Mouse (Mus musculus) c-Kit-positive CD71-negative TER-119-negative erythroid progenitor cells, embryonic 14.5 days (primary cell): ENCODE measurements around the gene Arsa.

Experiments used
- DNase-seq: peaks from one replicate; pipeline ENCODE4 v3.0.0-alpha.2; 2013; ENCODE audit warnings: low read depth

Gene Arsa

DNA sequence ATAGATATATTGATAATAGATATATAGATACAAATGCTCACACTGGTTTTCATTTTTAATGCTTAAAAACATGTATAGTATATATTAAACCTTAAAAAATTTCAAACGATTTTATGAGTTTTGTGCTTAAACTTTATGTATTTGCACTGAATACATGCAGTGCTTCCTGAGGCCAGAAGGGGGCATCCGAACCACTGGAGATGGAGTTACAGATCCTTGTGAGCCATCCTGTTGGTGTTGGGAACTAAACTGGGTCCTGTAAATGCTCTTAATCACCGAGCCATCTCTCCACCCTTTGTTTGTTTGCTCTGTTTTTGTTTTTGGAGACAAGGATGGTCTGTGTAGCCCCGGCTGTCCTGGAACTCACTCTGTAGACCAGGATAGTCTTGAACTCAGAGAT lies 17.7 kb upstream of the Arsa start:
- no peak for DNase-seq

DNA sequence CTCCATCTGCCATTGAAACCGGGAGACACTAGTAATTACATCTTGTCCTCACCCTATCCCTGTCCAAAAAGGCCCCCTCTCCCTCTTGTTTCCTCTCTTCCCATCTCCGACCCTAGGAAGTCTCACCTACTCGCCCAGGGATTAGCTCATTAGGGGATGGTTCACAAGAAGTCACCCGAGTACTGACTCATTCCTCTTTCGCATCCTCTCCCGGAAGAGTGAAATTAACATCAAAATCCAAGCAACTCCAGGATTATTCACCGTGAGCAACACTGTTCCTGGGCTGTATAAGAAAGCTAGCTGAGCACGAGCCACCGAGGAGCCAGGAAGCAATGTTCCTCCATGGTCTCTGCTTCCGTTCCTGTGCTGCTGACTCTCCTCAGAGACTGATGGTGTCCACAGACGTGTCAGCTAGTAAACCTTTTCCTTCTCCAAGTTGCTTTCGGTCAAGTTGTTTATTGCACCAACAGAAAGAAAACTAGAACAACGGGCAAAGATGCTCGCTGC lies 11.4 kb upstream of the Arsa start:
- DNase-seq: no peak

DNA sequence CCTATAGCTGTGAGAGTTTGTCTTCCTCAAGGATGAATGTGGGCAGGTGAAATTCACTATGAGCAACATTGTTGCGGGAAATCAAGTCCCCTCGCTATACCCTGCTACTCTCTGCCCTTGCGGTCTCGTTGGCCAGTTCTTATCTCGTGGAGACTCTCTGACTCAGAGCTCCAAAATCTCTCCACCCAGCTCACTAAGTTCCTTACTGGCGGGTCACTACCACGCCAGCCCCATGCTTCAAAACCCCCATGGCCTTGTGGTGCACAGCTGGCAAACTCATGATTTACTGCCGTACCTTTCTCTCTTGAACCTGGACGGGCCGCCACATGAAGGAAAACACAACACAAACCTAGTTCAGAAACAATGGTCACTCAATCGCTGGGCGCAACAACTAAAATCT lies 11.0 kb upstream of the Arsa start:
- no peak for DNase-seq

DNA sequence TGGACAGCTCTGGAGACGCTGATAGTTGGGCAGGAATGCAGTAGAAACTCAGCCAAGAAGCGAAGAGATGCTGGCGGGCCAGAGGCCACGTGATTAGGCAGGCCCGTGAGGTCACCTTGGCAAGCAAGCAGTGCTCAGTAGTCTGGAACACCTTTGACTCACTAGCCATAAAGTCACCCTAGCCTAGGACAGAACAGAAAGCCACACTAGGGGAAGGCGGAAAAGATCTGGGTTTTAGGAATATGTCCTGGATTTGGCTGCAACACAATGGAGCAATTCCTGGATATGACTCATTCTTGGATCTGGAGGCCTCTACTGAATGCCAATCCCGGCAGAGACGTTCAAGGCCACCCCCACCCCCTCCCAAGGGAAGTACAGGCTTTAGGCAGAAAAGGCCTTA lies 3.4 kb upstream of the Arsa start:
- no peak for DNase-seq

DNA sequence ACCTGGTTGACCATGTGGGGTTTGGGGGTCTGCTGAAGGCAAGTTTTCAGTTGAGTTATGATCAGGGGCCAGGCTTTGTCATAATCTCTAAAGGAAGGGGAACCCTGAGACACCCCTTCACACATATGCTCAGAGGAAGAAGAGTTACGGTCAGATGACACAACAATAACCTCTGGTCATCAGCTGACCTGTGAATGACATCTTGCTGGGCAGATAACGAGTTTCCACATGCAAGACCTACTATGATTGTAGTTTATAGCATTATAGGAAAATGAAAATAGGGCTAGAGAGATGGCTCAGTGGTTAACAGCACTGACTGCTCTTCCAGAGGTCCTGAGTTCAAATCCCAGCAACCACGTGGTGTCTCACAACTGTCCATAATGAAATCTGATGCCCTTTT lies 1.4 kb upstream of the Arsa start:
- DNase-seq: no peak

DNA sequence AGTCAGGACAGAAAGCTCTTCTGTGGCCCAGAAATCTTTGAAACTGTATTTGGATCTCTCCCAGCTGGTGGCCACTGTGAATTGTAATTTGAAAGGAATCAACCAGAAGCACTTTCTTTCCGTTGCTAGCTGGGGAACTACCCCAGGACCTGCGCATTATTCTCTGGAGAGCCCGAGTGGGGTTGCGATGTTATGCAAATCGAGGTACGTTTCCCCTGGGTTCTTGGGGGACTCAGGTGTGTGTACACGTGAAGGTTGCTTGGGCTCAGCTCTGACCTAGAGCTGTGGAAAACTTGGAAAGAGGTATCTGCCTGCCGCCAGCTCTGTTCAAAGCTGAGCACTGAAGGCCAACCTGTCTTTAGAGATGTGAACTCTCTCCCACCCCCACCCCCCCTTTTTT lies 581 bp upstream of the Arsa start:
- DNase-seq: no peak

DNA sequence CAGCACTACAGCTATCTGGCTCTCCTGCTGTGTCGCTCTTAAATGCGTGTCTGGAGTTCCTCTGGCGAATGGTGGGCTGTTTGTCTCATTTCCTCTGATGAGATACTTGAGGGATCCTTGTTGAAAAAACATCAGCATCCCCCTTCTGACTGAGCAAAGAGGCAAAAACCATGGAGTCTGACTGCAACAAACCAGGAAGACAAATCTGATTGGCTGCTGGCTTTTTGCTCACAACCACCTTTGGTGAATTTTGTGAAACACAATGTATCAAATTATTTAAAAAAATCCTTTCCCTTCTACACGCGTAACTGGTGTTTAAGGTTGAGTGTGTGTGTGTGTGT lies 780 bp downstream of the Arsa start:
- no peak for DNase-seq

DNA sequence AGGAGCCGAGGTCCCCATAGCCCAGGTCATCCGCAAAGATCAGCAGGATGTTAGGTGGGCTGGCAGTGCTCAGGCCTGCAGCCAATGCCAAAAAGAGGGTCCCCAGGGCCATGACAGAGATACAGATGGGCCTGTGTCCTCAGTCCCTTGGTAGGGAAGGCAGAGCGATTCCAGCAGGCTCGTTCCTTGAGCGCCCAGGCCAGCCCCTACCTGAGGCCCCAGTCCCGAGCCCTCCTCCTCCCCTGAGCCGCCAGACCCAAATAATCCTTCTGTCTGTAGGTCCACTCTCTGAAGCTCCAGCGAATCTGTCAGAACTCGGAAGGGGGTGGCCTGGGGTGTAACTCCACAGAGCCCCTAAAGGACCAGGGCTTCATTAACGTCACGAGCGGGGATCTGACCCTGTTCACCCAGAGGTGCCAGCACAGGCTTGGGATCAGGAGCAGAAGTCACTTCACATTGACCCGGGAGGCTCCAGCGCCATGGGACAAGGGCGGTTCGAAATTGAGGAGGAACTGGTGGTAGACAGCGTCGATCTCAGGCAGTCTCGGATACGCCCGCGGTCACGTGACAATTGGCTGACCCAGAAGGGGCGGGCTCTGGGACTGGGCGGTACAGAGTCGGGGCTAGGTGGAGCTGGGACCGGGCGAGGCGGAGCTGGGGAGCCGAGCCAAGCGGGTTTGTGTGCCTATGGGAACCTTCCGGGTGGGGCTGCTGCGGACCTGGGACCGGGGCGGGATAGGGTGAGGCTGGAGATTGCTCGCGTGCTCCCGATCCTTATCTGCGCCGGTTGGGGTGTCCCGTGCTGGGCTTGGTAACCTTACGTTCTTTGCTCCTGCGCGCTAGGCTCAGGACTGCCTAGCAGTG lies 1.4 kb downstream of the Arsa start:
- DNase-seq: peak; percentile 81

DNA sequence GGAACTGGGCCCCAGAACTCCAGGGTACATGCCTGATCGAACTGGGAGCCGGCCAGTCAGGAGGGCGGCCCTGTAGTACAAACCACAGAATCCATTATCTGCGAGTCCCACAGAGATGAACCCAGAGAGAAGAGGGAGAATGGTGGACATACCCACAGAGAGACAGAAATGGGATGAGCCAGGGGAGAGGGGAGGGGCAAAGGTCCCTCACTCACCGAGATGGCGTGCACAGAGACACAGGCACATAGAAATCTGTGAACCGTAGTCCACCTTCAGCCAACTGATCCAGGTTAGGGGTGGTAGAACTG lies 2.0 kb downstream of the Arsa start:
- no peak for DNase-seq

DNA sequence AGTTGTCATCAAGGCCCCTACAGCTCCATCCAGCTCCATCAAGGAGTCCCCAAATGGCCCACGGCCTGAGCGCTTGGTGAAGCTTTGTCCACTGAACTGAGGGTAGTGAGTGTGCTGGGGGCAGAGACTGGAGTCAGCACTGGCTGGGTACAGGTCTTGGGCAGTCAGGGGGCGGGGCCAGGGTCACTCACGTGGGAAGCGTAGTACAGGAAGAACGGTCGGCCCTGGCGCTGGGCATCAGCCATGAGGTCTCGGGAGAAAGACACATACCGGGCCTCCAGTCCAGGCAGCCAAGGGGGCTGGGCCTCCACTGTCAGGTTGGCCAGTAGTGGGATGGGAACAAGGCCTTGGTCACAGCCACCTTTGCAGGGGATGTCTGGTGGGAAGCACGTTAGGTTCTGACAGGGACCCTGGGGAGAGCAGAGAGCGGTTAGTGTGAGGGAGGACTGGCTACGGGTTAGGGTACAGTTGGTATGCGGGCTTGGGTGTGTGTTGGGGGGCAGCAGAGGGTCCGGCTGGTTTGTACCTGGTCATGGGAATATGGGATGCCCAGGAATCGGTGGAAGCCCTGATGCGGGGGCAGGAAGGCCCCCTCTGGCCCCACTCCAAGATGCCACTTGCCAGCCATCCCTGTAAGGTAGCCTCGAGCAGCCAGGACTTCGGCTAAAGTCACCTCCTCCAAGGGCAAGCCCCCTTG lies 2.5 kb downstream of the Arsa start:
- no peak for DNase-seq

DNA sequence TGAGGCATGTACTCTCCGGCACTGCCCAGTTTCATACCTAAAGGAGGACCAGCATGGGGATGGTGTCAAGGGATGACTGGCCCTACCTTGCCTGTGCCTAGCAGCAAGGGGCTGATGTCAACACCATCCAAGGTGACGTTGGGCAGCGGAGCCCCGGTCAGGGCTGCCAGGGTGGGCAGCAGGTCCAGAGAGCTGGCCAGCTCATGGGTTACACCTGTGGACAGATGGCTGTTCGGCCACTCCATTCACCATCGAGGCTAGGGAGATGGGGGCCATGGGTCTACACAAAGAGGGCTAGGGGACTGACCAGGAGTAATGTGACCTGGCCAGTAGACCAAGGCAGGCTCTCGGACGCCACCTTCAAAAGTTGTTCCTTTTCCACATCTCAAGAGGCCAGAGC lies 3.3 kb downstream of the Arsa start:
- no peak for DNase-seq

DNA sequence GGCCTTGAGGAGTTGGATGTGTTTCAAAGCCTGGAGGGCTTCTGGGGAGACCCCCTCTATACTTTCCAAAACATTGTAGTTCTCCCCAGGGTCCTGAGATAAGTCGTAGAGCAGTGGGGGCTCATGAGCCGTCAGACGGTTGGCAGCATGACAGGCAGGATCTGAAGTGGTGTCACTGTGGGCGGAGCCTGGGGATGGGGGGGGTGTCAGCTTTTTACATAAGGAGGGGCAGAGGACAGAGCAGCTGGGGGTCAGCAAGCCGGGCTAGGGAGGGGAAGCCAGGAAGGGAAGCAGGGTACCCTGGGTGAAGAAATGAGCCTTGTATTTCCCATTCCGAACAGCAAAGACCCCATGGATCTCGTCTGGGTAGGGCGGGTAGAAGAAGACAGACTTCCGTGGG lies 3.9 kb downstream of the Arsa start:
- DNase-seq: no peak

DNA sequence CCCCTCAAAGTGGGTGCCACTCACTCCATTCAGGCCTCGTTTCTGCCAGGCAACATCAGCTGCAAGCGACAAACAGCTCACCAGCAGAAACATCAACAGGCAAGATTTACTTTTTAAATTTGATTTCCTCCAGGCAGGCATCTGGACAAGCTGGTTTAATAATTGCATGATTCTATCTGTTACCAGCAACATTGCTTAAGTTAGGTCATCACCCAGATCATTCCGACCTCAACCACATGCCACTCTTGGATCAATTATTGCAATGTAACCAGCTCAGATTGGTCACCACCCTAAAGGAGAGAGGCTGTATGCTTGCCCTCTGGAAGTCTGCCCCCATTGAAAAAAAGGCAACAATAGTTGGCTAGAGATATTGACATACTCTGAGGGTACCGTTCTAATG lies 5.7 kb downstream of the Arsa start:
- no peak for DNase-seq

DNA sequence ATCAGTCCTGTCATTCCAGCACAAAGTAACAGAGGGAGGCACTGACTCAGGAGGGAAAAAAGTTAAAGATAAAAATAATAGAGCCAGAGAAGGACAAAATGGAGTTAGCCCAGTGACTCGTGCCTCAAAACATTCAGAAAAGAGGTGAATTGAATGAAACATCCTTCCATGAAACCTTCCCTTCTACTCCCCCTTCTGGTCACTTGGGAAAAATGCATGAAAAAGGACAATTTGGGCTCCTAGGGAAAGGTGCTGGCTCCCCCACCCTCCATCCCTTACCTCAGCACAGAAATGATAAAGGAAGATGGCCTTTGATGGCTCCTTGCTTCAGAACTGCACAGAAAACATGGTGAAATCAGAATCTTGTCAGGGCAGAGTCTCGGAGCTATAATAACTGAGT lies 8.6 kb downstream of the Arsa start:
- peak; percentile 31 for DNase-seq

DNA sequence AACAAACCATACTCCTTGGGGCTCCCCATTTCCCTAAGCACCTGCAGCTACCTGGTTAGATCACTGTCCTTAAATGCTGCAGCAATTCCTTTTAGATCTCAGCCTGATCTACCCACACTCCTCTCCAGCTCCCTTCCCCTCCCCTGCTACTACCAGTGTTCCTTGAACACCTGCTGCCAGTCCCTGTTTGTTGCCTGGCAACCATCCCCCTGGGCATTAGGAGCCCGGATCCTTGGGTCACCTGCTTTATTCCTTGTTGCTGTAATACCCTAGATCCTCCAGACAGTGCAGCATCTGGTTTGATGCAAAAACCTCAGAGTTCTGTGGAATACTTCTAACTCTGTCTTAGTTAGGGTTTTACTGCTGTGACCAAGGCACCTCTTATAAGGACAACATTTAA lies 12.2 kb downstream of the Arsa start:
- DNase-seq: no peak

DNA sequence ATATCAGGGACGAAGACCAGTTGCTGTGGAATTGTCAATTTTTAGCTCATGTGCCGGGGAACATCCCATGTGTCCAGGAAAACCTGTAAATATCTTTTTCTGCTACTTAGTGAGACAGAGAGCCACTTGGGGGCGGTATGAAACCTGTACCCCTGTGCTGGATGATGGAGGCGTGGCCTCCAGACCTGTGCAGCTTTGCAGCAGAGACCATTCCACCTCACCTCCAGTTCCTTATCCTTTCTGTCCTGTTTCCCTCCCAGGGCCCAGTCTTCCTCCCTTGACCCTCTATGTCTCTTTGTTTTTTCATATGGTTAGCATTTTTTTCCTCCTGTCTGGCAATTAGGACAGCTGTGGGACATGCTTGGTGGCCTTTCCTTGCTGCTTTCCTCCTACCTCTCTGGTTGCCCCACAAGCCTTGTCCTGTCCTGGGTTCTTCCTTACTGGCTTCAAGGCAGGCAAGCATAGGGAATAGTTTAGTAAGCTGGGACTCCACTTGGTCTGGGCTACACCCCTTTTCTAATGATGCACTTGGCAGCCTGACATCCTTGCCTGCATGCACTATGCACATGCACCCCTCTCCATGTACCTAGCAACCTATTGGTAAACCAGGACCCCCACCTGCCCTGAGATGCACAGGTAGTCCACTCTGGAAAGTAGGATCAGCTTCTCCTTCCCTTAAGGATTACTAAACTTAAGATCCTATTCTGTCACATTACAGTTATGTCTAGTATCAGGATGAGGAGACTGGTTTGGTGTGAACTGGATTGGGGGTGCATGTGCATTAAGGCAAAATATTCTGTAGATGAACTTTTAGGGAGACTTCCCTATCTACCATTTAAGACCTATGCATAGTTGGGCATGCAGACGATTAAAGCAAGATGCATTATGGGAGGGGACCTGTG lies 13.6 kb downstream of the Arsa start:
- no peak for DNase-seq

DNA sequence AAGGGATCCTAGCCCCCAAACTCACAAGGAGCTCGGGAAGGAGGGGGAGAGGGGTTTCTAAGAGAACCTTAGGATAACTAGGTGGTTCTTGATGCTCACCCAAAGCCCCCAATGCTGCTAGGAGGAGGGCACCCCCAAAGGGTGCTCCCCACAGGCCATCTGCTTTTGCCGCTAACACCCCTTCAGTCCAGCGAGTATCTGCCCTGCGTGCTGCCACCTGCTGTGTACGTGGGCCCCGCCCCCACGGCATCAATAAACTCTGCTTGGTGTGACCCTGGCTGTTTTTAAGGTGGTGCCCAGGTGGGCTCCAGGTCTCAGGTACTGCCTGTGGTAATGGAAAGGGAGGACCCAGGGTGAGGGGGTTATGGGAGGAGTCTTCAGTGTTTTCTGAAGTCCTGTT lies 15.0 kb downstream of the Arsa start:
- DNase-seq: no peak

DNA sequence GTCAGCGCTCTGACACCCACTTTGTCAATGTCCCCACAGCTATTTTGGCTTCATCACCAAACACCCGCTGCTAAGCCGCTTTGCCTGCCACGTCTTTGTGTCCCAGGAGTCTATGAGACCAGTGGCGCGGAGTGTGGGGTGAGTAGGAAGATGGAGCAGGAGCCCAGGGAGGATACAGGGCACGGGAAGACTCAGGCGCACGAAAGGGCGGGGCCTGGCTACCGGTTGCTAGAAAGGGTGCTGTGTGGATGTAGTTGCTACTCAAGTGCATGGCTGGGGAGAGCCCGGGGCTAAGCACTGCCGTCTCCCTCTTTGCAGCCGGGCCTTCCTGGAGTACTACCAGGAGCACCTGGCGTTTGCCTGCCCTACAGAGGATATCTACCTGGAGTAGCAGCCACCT lies 15.9 kb downstream of the Arsa start:
- DNase-seq: no peak

DNA sequence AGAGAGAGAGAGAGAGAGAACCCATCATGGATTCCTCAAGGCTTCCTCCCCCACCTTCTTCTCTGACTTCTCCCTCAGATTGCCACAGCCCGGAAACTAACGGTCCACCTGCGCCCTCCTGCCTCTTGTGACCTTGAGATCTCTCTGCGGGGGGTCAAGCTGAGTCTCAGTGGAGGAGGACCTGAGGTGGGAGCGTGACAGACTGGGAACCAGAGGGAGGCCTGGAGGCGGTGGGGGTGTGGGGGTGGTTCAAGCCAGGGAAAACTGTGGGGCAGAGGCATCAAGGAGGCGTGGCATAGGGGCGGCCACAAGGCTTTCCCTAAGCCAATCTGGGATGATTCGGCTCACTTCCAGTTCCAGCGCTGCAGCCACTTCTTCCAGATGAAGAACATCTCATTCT lies 16.9 kb downstream of the Arsa start:
- DNase-seq: no peak

DNA sequence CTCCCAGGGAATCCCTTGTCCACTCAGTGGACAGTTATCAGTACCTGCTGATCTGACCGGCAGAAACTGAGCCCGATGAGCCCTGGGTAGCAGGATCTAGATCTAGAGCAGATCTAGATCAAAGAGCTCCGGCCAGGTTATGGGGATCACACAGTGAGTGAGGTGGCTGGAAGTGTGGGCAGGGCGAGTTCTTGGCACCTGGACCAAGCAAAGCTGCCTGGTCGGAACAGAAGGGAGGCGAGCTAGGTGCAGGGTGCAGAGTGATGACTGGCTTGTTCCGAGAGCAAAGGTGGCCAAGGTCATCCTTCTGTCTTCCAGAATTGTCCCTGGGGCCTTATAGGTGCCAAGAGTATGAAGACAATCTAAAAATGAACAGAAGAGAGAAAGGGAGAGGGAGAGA lies 17.4 kb downstream of the Arsa start:
- no peak for DNase-seq

DNA sequence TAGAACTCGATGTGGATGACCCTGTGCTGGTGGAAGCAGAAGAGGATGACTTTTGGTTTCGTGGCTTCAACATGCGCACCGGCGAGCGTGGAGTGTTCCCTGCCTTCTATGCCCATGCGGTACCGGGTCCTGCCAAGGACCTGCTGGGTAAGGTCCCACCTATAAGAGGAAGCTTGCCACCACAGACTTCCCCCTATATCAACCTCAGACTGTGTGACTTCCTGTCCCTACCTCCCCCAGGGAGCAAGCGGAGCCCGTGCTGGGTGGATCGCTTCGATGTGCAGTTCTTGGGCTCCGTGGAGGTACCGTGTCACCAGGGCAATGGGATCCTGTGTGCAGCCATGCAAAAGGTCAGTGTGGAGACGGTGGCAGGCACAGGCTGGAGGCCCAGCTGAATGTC lies 18.3 kb downstream of the Arsa start:
- no peak for DNase-seq

DNA sequence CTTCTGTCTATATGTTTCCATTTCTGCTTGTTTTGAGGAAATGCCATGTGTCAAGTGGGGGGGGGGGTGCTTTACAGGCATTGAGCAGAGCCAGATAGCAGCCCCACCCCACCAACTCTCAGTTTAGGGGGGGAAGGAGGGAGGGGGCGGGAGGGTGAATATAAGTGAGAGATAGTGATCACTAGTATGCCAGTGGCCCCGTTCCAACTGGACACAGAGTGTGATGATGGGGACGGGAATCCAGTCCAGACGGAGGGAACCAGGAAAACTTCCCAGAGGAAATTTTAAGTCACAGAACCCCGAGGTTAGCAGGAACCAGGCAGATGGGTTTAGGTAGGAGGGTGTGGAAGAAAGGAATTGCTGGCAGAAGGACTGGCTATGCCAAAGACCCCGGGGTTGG lies 21.6 kb downstream of the Arsa start:
- no peak for DNase-seq

DNA sequence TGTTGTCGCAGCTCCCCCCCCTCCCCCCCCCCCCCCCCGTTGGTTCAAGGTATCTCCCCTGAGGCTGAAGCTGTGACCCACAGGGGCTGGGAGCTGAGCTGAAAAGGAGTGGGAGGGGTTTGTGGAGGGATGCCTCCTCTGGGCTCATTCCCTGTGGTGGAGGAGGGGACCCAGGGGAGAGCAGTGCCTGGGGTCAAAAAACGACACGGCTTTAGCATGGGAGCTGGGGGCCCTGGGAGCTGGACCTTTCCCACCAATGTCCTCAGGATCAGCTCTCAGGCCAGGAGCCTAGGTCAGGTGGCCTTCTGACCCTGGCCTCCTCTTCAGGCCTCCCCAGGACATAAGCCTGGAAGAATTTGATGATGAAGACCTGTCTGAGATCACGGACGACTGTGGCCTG lies 22.4 kb downstream of the Arsa start:
- DNase-seq: no peak
